Mouse (Mus musculus) lung, postnatal 0 days (tissue): ENCODE results near the gene Tmem88b.

Experiments
- CTCF ChIP-seq: IDR thresholded peaks from 2 replicates; pipeline ENCODE4 v1.5.1; 2016; ENCODE audit warnings: antibody characterized with exemption, mild to moderate bottlenecking
- EP300 ChIP-seq: IDR thresholded peaks from 2 replicates; pipeline ENCODE4 v1.6.1; 2016; ENCODE audit warnings: antibody characterized with exemption, mild to moderate bottlenecking, control low read depth

GRCm38 (mm10) chr4:155807841-155808240 lies 22.2 kb upstream of the Tmem88b start:
- no peak for TF ChIP-seq CTCF
- no peak for TF ChIP-seq EP300
